Mouse (Mus musculus) Patski (cell line): ENCODE data around the gene Hoxb4. TPM values are rescaled to one million over a fixed set of nuclear protein-coding genes. Genes with fewer than 3 reads are reported as not detected.

Experiments
- ATAC-seq: fragments of 100-300 bp; one replicate; pipeline ENCODE4 v1.8.0; 2021
- CTCF ChIA-PET: fragments of 350-600 bp; sonication (Branson Sonifier 250); formaldehyde crosslinking; loops from one replicate; lab custom pipeline; 2022; ENCODE audit warnings: inconsistent platforms; lab: Charles Lee
- POLR2A ChIA-PET: fragments of 350-600 bp; sonication (Branson Sonifier 250); formaldehyde crosslinking; loops from one replicate; lab custom pipeline; 2022; ENCODE audit warnings: antibody characterized with exemption, inconsistent platforms; lab: Charles Lee
- DNase-seq: peaks from one replicate; pipeline ENCODE4 v3.0.0-alpha.2; 2011; ENCODE audit warnings: low read depth, low spot score
- H3K27me3 ChIP-seq: fragments of 371-371 bp; one replicate; pipeline ENCODE4 v1.5.1; 2021
- CTCF ChIP-seq: fragments of 100-300 bp; IDR thresholded peaks from one replicate; pipeline ENCODE4 v1.5.1; 2021
- in situ Hi-C: fragments of 300-500 bp; cut with MboI; formaldehyde crosslinking; loops from 3 replicates; pipeline ENCODE4 v1.11.1; 2018; ENCODE audit warnings: low pct_unique_long_range_greater_than_20kb, mixed read lengths
- polyA plus RNA-seq: library from polyadenylated mRNA; unstranded; gene quantifications from one replicate; pipeline ENCODE4 v1.2.3, GENCODE M21; 2021

Gene Hoxb4
- polyA plus RNA-seq, 1 experiment from 2014 or later, result 12.2 TPM

- in situ Hi-C loops, result no loop called here
- no peak for DNase-seq
- TF ChIP-seq CTCF, result no peak
- ChIA-PET POLR2A (interaction anchor here (0.6 to 3.2 kb wide), 10 partner anchors 10 to 28 kb away, joined by 3 to 21 read pairs (median 6); partner anchors contain the start of gene Hoxb2), CTCF (interaction anchor here (1.6 to 1.7 kb wide), 2 partner anchors 12 to 19 kb away, joined by 4 read pairs; no protein-coding TSS in a partner anchor)
- no peaks in the 10 kb centered on the region for H3K27me3 ChIP-seq
- ATAC-seq, result no peak
These were observed 15.9 kb downstream of the Hoxb4 start for GRCm38 (mm10) chr11:96334002-96334364.

- in situ Hi-C loops, result no loop called here
- POLR2A ChIA-PET, result interaction anchor here (0.6 to 2.2 kb wide), 4 partner anchors 12 to 41 kb away, joined by 3 to 15 read pairs (median 5); no protein-coding TSS in a partner anchor
These were observed 16.9 kb downstream of the Hoxb4 start for GRCm38 (mm10) chr11:96334998-96335397.

GRCm38 (mm10) chr11:96336597-96336996, 18.5 kb downstream of the Hoxb4 start:
- CTCF ChIA-PET, result interaction anchor here (0.8 to 1.4 kb wide), 2 partner anchors 10 to 58 kb away, joined by 3 to 4 read pairs; no protein-coding TSS in a partner anchor
- H3K27me3 ChIP-seq, result no peaks in the 10 kb centered on the region
- POLR2A ChIA-PET, result interaction anchor here (1.0 to 2.1 kb wide), 2 partner anchors 15 to 18 kb away, joined by 4 to 15 read pairs; no protein-coding TSS in a partner anchor
- no peak for TF ChIP-seq CTCF
- ATAC-seq, result no peak
- in situ Hi-C loops, result no loop called here
- DNase-seq, result no peak

More at GRCm38 (mm10) chr11:96334998-96335397, 16.9 kb downstream of the Hoxb4 start:
- DNase-seq (no peak), ATAC-seq (no peak)
- TF ChIP-seq CTCF, result no peak
- CTCF ChIA-PET, result no interaction called here
- no peaks in the 10 kb centered on the region for H3K27me3 ChIP-seq

GRCm38 (mm10) chr11:96337026-96337425, 19.0 kb downstream of the Hoxb4 start:
- no peak for DNase-seq
- no peaks in the 10 kb centered on the region for H3K27me3 ChIP-seq
- in situ Hi-C loops, result no loop called here
- CTCF ChIA-PET, result interaction anchor here (0.8 to 1.4 kb wide), 2 partner anchors 10 to 58 kb away, joined by 3 to 4 read pairs; no protein-coding TSS in a partner anchor
- no peak for TF ChIP-seq CTCF
- POLR2A ChIA-PET, result interaction anchor here (0.7 to 2.8 kb wide), 5 partner anchors 10 to 19 kb away, joined by 4 to 15 read pairs (median 7); partner anchors contain the start of gene Hoxb4
- no peak for ATAC-seq

- no peak for TF ChIP-seq CTCF
- H3K27me3 ChIP-seq, result no peaks in the 10 kb centered on the region
- in situ Hi-C loops, result no loop called here
- ATAC-seq, result no peak
- POLR2A ChIA-PET, result interaction anchor here (0.9 to 4.3 kb wide), 8 partner anchors 8 to 60 kb away, joined by 3 to 51 read pairs (median 8); partner anchors contain the start of gene Hoxb2
- CTCF ChIA-PET, result interaction anchor here (1.4 to 1.6 kb wide), 2 partner anchors 22 to 25 kb away, joined by 3 to 4 read pairs; no protein-coding TSS in a partner anchor
- DNase-seq, result no peak
These were observed 21.1 kb downstream of the Hoxb4 start for GRCm38 (mm10) chr11:96338957-96339855.

GRCm38 (mm10) chr11:96340698-96341365, 22.8 kb downstream of the Hoxb4 start:
- ChIA-PET POLR2A (interaction anchor here (0.6 to 4.3 kb wide), 23 partner anchors 8 to 397 kb away, joined by 3 to 51 read pairs (median 6); partner anchors contain the start of genes Hoxb2, Hoxb3, Hoxb4 and Hoxb6), CTCF (interaction anchor here (0.8 to 1.9 kb wide), 3 partner anchors 15 to 280 kb away, joined by 3 to 9 read pairs (median 3); no protein-coding TSS in a partner anchor)
- no peaks in the 10 kb centered on the region for H3K27me3 ChIP-seq
- ATAC-seq (peak; percentile 20), DNase-seq (no peak)
- in situ Hi-C loops, result no loop called here
- no peak for TF ChIP-seq CTCF

GRCm38 (mm10) chr11:96341701-96342575, 23.9 kb downstream of the Hoxb4 start:
- no peak for TF ChIP-seq CTCF
- DNase-seq (no peak), ATAC-seq (no peak)
- in situ Hi-C loops, result no loop called here
- H3K27me3 ChIP-seq, result no peaks in the 10 kb centered on the region
- ChIA-PET POLR2A (interaction anchor here (0.6 to 4.3 kb wide), 20 partner anchors 9 to 87 kb away, joined by 3 to 51 read pairs (median 5); partner anchors contain the start of genes Hoxb2, Hoxb3, Hoxb4 and Hoxb6), CTCF (interaction anchor here (0.7 to 1.9 kb wide), 4 partner anchors 14 to 212 kb away, joined by 3 to 9 read pairs (median 3); no protein-coding TSS in a partner anchor)

GRCm38 (mm10) chr11:96342576-96342930, 24.5 kb downstream of the Hoxb4 start:
- no peak for DNase-seq
- no peak for TF ChIP-seq CTCF
- no peak for ATAC-seq
- no peaks in the 10 kb centered on the region for H3K27me3 ChIP-seq
- in situ Hi-C loops, result no loop called here
- CTCF ChIA-PET, result interaction anchor here (1.0 kb wide), 1 partner anchor 211 kb away, joined by 3 read pairs; no protein-coding TSS in a partner anchor
- POLR2A ChIA-PET, result interaction anchor here (0.6 to 4.3 kb wide), 12 partner anchors 9 to 88 kb away, joined by 3 to 51 read pairs (median 6); partner anchors contain the start of genes Hoxb2, Hoxb3, Hoxb6 and Hoxb8

- POLR2A ChIA-PET, result interaction anchor here (1.3 to 4.3 kb wide), 3 partner anchors 9 to 31 kb away, joined by 4 to 51 read pairs (median 15); partner anchors contain the start of gene Hoxb2
- DNase-seq (no peak), ATAC-seq (no peak)
- no peaks in the 10 kb centered on the region for H3K27me3 ChIP-seq
- CTCF ChIA-PET, result interaction anchor here (1.0 kb wide), 1 partner anchor 211 kb away, joined by 3 read pairs; no protein-coding TSS in a partner anchor
- TF ChIP-seq CTCF, result no peak
- in situ Hi-C loops, result no loop called here
These were observed 25.2 kb downstream of the Hoxb4 start for GRCm38 (mm10) chr11:96343206-96343745.
